Mouse (Mus musculus) CH12.LX (cell line): ENCODE measurements around the gene Ablim2. TPM values are rescaled to one million over a fixed set of nuclear protein-coding genes. Genes with fewer than 3 reads are reported as not detected.

Experiments
- DNase-seq: peaks from one replicate; pipeline ENCODE4 v3.0.0-alpha.2; 2013; ENCODE audit errors: extremely low read depth
- H3K27ac ChIP-seq: 2 replicates; pipeline ENCODE4 v1.5.1; 2012; ENCODE audit warnings: low read depth, mild to moderate bottlenecking, control low read depth, moderate library complexity; ENCODE audit not compliant: insufficient read depth
- H3K27me3 ChIP-seq: replicated peaks from 2 replicates; pipeline ENCODE3; 2012; ENCODE audit warnings: inconsistent platforms
- H3K36me3 ChIP-seq, 2 experiments: replicated peaks in 1 of 2; 2 replicates each; pipeline versions ENCODE3 to v1.6.1; 2012; ENCODE audit warnings: inconsistent platforms in 1 of 2, low read length in 1 of 2, mild to moderate bottlenecking in 1 of 2, mixed read lengths in 1 of 2, moderate library complexity in 1 of 2; ENCODE audit not compliant: control insufficient read depth in 1 of 2, insufficient read depth in 1 of 2
- H3K4me1 ChIP-seq, 2 experiments: 2 replicates each; pipeline ENCODE4 v1.6.1; 2012; ENCODE audit warnings: inconsistent platforms in 1 of 2, moderate library complexity in 1 of 2; ENCODE audit not compliant: insufficient read depth in 2 of 2, control insufficient read depth in 1 of 2
- H3K4me2 ChIP-seq: 2 replicates; pipeline ENCODE4 v1.6.1; 2012; ENCODE audit warnings: low read depth, mild to moderate bottlenecking, control low read depth; ENCODE audit not compliant: poor library complexity, insufficient read depth, severe bottlenecking
- H3K4me3 ChIP-seq, 3 experiments: fragments of 150-350 bp in 1 of 3; sonication (generic) in 1 of 3; replicated peaks in 1 of 3; 2 replicates each; pipeline versions ENCODE3 to v1.5.1; 2011 to 2012; ENCODE audit warnings: low read depth in 2 of 3, low read length in 2 of 3, mild to moderate bottlenecking in 2 of 3, moderate library complexity in 2 of 3, control low read depth in 1 of 3, improper control_type of control experiment in 1 of 3, inconsistent platforms in 1 of 3, mixed read lengths in 1 of 3; ENCODE audit not compliant: poor library complexity in 1 of 3
- H3K79me2 ChIP-seq: replicated peaks from 2 replicates; pipeline ENCODE4 v1.6.1; 2012; ENCODE audit warnings: mild to moderate bottlenecking, moderate library complexity; ENCODE audit not compliant: control insufficient read depth, poor library complexity, insufficient read depth, severe bottlenecking; ENCODE audit errors: extremely low read depth
- H3K9ac ChIP-seq: 2 replicates; pipeline ENCODE4 v1.6.1; 2012; ENCODE audit warnings: low read depth, mild to moderate bottlenecking, control low read depth, moderate library complexity; ENCODE audit not compliant: insufficient read depth
- H3K9me3 ChIP-seq: replicated peaks from 2 replicates; pipeline ENCODE3; 2012; ENCODE audit warnings: low read length, inconsistent platforms, mixed read lengths
- BHLHE40 ChIP-seq: IDR thresholded peaks from 2 replicates; pipeline ENCODE4 v1.6.1; 2011; ENCODE audit warnings: mild to moderate bottlenecking, low read depth, low read length, improper control_type of control experiment
- CHD1 ChIP-seq: IDR thresholded peaks from 2 replicates; pipeline ENCODE4 v1.6.1; 2012; ENCODE audit warnings: low read depth, low read length, improper control_type of control experiment, inconsistent platforms
- CHD2 ChIP-seq: IDR thresholded peaks from 2 replicates; pipeline ENCODE4 v1.6.1; 2011; ENCODE audit warnings: low read length, improper control_type of control experiment
- E2F4 ChIP-seq: IDR thresholded peaks from 2 replicates; pipeline ENCODE4 v1.6.1; 2011; ENCODE audit warnings: low read depth, low read length, improper control_type of control experiment; ENCODE audit not compliant: insufficient replicate concordance
- EP300 ChIP-seq: IDR thresholded peaks from 2 replicates; pipeline ENCODE4 v1.6.1; 2011; ENCODE audit warnings: low read length, improper control_type of control experiment
- ETS1 ChIP-seq: conservative IDR thresholded peaks from 2 replicates; pipeline ENCODE4 v1.6.1; 2012; ENCODE audit warnings: low read depth, mild to moderate bottlenecking, inconsistent platforms, low read length, improper control_type of control experiment, moderate library complexity
- GABPA ChIP-seq: IDR thresholded peaks from 2 replicates; pipeline ENCODE4 v1.6.1; 2012; ENCODE audit warnings: low read depth, low read length, improper control_type of control experiment, inconsistent platforms; ENCODE audit not compliant: insufficient replicate concordance
- HCFC1 ChIP-seq: IDR thresholded peaks from 2 replicates; pipeline ENCODE4 v1.6.1; 2012; ENCODE audit warnings: low read depth, mild to moderate bottlenecking, inconsistent platforms, low read length, improper control_type of control experiment
- IRF4 ChIP-seq: IDR thresholded peaks from 2 replicates; pipeline ENCODE4 v1.6.1; 2014; ENCODE audit warnings: low read depth, mild to moderate bottlenecking, inconsistent platforms, low read length, improper control_type of control experiment
- JUN ChIP-seq: IDR thresholded peaks from 2 replicates; pipeline ENCODE4 v1.6.1; 2011; ENCODE audit warnings: low read depth, mild to moderate bottlenecking, low read length, improper control_type of control experiment, moderate library complexity; ENCODE audit not compliant: insufficient read depth
- KAT2A ChIP-seq: IDR thresholded peaks from 2 replicates; pipeline ENCODE4 v1.6.1; 2012; ENCODE audit warnings: low read length, improper control_type of control experiment, inconsistent platforms; ENCODE audit not compliant: insufficient replicate concordance
- MAX ChIP-seq: IDR thresholded peaks from 2 replicates; pipeline ENCODE4 v1.6.1; 2011; ENCODE audit warnings: low read length, improper control_type of control experiment
- MXI1 ChIP-seq: IDR thresholded peaks from 2 replicates; pipeline ENCODE4 v1.6.1; 2011; ENCODE audit warnings: mild to moderate bottlenecking, low read depth, low read length, improper control_type of control experiment
- MYC ChIP-seq: IDR thresholded peaks from 2 replicates; pipeline ENCODE4 v1.6.1; 2011; ENCODE audit warnings: low read depth, mild to moderate bottlenecking, improper control_type of control experiment, low read length
- NRF1 ChIP-seq: IDR thresholded peaks from 2 replicates; pipeline ENCODE4 v1.6.1; 2014; ENCODE audit warnings: low read depth, mild to moderate bottlenecking, inconsistent platforms, low read length, improper control_type of control experiment, moderate library complexity
- POLR2AphosphoS2 ChIP-seq: IDR thresholded peaks from 2 replicates; pipeline ENCODE4 v1.6.1; 2011; ENCODE audit warnings: low read depth, low read length, improper control_type of control experiment
- RCOR1 ChIP-seq: conservative IDR thresholded peaks from 2 replicates; pipeline ENCODE4 v1.6.1; 2012; ENCODE audit warnings: low read depth, mild to moderate bottlenecking, inconsistent platforms, low read length, improper control_type of control experiment
- SIN3A ChIP-seq: IDR thresholded peaks from 2 replicates; pipeline ENCODE4 v1.6.1; 2012; ENCODE audit warnings: low read length, improper control_type of control experiment, inconsistent platforms
- SMC3 ChIP-seq: IDR thresholded peaks from 2 replicates; pipeline ENCODE4 v1.6.1; 2011; ENCODE audit warnings: low read depth, low read length, improper control_type of control experiment
- UBTF ChIP-seq: IDR thresholded peaks from 2 replicates; pipeline ENCODE4 v1.6.1; 2012; ENCODE audit warnings: low read depth, mild to moderate bottlenecking, inconsistent platforms, low read length, improper control_type of control experiment, moderate library complexity
- USF2 ChIP-seq: conservative IDR thresholded peaks from 2 replicates; pipeline ENCODE4 v1.6.1; 2011; ENCODE audit warnings: low read depth, low read length, improper control_type of control experiment
- ZKSCAN1 ChIP-seq: IDR thresholded peaks from 2 replicates; pipeline ENCODE4 v1.6.1; 2012; ENCODE audit warnings: low read depth, inconsistent platforms, low read length, improper control_type of control experiment, borderline replicate concordance
- ZMIZ1 ChIP-seq: IDR thresholded peaks from 2 replicates; pipeline ENCODE4 v1.6.1; 2012; ENCODE audit warnings: low read depth, mild to moderate bottlenecking, inconsistent platforms, low read length, improper control_type of control experiment
- dilution Hi-C: fragments of 300-500 bp; cut with MboI; formaldehyde crosslinking; loops from 2 replicates; pipeline ENCODE4 v1.14.3; 2020; ENCODE audit warnings: low sequenced_read_pairs; ENCODE audit not compliant: extremely low pct_unique_long_range_greater_than_20kb, extremely low pct_ligation_motif_present
- in situ Hi-C: fragments of 300-500 bp; cut with MboI; formaldehyde crosslinking; loops from 3 replicates; pipeline ENCODE4 v1.14.3; 2019; ENCODE audit warnings: low sequenced_read_pairs, low pct_ligation_motif_present, low pct_unique_long_range_greater_than_20kb, mixed read lengths
- polyA plus RNA-seq: library from polyadenylated mRNA; unstranded; fragments of >175 nt; gene quantifications from 2 replicates; pipeline ENCODE4 v1.2.1, GENCODE M21; 2012; ENCODE audit warnings: low read depth; ENCODE audit not compliant: insufficient read length
- total RNA-seq, 2 experiments: library from RNA; depleted of rRNA; stranded (reverse); fragments of 300-350 nt in 1 of 2; fragments of >200 nt in 1 of 2; gene quantifications; 2 replicates each; pipeline ENCODE4 v1.2.3; 2012 to 2014

Gene Ablim2
- total and polyA plus RNA-seq, 3 experiments, result 4.4 to 12.2 (median 11.0) TPM

GRCm38 (mm10) chr5:35721933-35722332 is 35.7 kb upstream of the Ablim2 start:
- Histone ChIP-seq H3K4me2 (no peak overlapping the region), H3K27ac (no peak overlapping the region), H3K36me3 (peaks cover 0 to 35% of the 10 kb centered on the region in 2 experiments)
- in situ Hi-C loops, result loop anchor here (5.0 kb wide), 1 partner anchor 35 kb away; the partner anchor contains the start of gene Ablim2
- TF ChIP-seq JUN (no peak), CHD1 (no peak), EP300 (no peak), NRF1 (no peak), RCOR1 (no peak), MYC (no peak), E2F4 (no peak), SMC3 (no peak), ZKSCAN1 (no peak), USF2 (no peak), MXI1 (no peak), UBTF (no peak), GABPA (no peak), CHD2 (no peak), HCFC1 (no peak), POLR2AphosphoS2 (no peak)
- TF ChIP-seq, all 38 proteins: peak for 0
- no peaks in the 10 kb centered on the region for H3K79me2 ChIP-seq
- no peak overlapping the region for H3K9ac ChIP-seq
- dilution Hi-C loops, result no loop called here
- H3K4me1 ChIP-seq, result peaks cover 3 to 46% of the 10 kb centered on the region in 2 experiments
- no peak for DNase-seq
- no peak overlapping the region for H3K4me3 ChIP-seq
- no peaks in the 10 kb centered on the region for H3K27me3 ChIP-seq
- no peaks in the 10 kb centered on the region for H3K9me3 ChIP-seq

GRCm38 (mm10) chr5:35722654-35723053 is 35.0 kb upstream of the Ablim2 start:
- Histone ChIP-seq H3K4me1 (peaks cover 3 to 53% of the 10 kb centered on the region in 2 experiments), H3K36me3 (peaks cover 0 to 28% of the 10 kb centered on the region in 2 experiments), H3K79me2 (no peaks in the 10 kb centered on the region), H3K4me2 (no peak overlapping the region), H3K9me3 (no peaks in the 10 kb centered on the region)
- DNase-seq, result peak; percentile 21
- no peak for TF ChIP-seq KAT2A
- no peak for TF ChIP-seq ETS1
- no peak for TF ChIP-seq UBTF
- no peak for TF ChIP-seq MAX
- no peak for TF ChIP-seq ZMIZ1
- no peak for TF ChIP-seq SIN3A
- no peak for TF ChIP-seq E2F4
- TF ChIP-seq BHLHE40, result no peak
- TF ChIP-seq CHD2, result no peak
- TF ChIP-seq ZKSCAN1, result no peak
- no peak for TF ChIP-seq CHD1
- TF ChIP-seq IRF4, result no peak
- TF ChIP-seq, all 38 proteins: peak for 0
- H3K4me3 ChIP-seq, result no peak overlapping the region
- in situ Hi-C loops (loop anchor here (5.0 kb wide), 1 partner anchor 35 kb away; the partner anchor contains the start of gene Ablim2), dilution Hi-C loops (no loop called here)
- H3K27me3 ChIP-seq, result no peaks in the 10 kb centered on the region
- no peak overlapping the region for H3K27ac ChIP-seq
- no peak overlapping the region for H3K9ac ChIP-seq
